Mouse (Mus musculus) embryonic facial prominence, embryonic 13.5 days (tissue): Measurements from ENCODE around the gene Dnajc10. TPM values are rescaled to one million over a fixed set of nuclear protein-coding genes. Genes with fewer than 3 reads are reported as not detected.

Source experiments
- ATAC-seq: fragments of 200-750 bp; cut with Nextera tagmentation; 2 replicates; pipeline ENCODE4 v1.8.0; 2017; ENCODE audit warnings: low read depth; ENCODE audit not compliant: insufficient number of reproducible peaks, insufficient read depth, low FRiP score, low TSS enrichment
- H3K27ac ChIP-seq: fragments of 300-500 bp; sonication (generic); 2 replicates; pipeline ENCODE4 v1.5.1; 2015; ENCODE audit warnings: moderate library complexity, mild to moderate bottlenecking, inconsistent platforms
- H3K27me3 ChIP-seq: fragments of 300-500 bp; sonication (generic); 2 replicates; pipeline ENCODE4 v1.6.1; 2015; ENCODE audit warnings: mild to moderate bottlenecking, inconsistent platforms
- H3K36me3 ChIP-seq: fragments of 300-500 bp; sonication (generic); 2 replicates; pipeline ENCODE4 v1.6.1; 2015; ENCODE audit warnings: mild to moderate bottlenecking, inconsistent platforms
- H3K4me1 ChIP-seq: fragments of 300-500 bp; sonication (generic); 2 replicates; pipeline ENCODE4 v1.6.1; 2015; ENCODE audit warnings: inconsistent platforms
- H3K4me2 ChIP-seq: fragments of 300-500 bp; sonication (generic); 2 replicates; pipeline ENCODE4 v1.6.1; 2015; ENCODE audit warnings: moderate library complexity, mild to moderate bottlenecking, inconsistent platforms
- H3K4me3 ChIP-seq: fragments of 300-500 bp; sonication (generic); 2 replicates; pipeline ENCODE4 v1.5.1; 2015; ENCODE audit warnings: mild to moderate bottlenecking, inconsistent platforms
- H3K9ac ChIP-seq: fragments of 300-500 bp; sonication (generic); 2 replicates; pipeline ENCODE4 v1.6.1; 2015; ENCODE audit warnings: mild to moderate bottlenecking, inconsistent platforms
- H3K9me3 ChIP-seq: fragments of 300-500 bp; sonication (generic); 2 replicates; pipeline ENCODE4 v1.6.1; 2016; ENCODE audit warnings: inconsistent platforms
- WGBS: fragments of 180-500 bp; shearing (Covaris S2); methylation state at CpG from one replicate; pipeline ENCODE4 v1.1.7; 2015; ENCODE audit warnings: mixed read lengths; 5-methylcytosine and 5-hydroxymethylcytosine counted together
- polyA plus RNA-seq: library from polyadenylated mRNA; unstranded; fragments of >200 nt; fragmentation: Nextera tagmentation; extraction: Ambion mirVana; gene quantifications from 2 replicates; pipeline ENCODE4 v1.2.1, GENCODE M21; 2015

Dnajc10 gene
- polyA plus RNA-seq, 1 experiment from 2014 or later, result 83.1 TPM

DNA sequence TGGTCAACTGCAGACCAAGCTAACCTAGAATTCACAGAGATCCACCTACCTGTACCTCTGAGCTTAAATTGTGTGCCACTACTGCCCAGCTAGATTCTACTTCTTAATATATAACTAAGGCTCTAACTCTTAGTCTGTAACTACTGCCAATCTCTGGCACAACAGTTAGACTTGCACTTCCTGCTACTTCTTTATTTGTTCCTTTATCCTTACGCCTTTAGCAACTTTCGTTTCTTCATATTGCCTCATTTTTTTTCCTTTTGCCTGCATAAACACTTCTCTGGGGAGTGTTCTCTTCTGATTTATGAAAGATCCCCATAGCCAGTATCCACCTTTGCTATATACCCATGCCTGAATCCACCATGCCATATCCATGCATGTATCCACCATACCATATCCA lies 11.3 kb upstream of the Dnajc10 start:
- Histone ChIP-seq H3K4me3 (no peak overlapping the region), H3K4me1 (no peaks in the 10 kb centered on the region), H3K27me3 (no peaks in the 10 kb centered on the region), H3K9ac (no peak overlapping the region), H3K27ac (no peak overlapping the region), H3K9me3 (no peaks in the 10 kb centered on the region), H3K36me3 (no peaks in the 10 kb centered on the region), H3K4me2 (no peak overlapping the region)
- 89% methylated on average over 2 of the region's 2 CpGs for WGBS
- no peak for ATAC-seq

DNA sequence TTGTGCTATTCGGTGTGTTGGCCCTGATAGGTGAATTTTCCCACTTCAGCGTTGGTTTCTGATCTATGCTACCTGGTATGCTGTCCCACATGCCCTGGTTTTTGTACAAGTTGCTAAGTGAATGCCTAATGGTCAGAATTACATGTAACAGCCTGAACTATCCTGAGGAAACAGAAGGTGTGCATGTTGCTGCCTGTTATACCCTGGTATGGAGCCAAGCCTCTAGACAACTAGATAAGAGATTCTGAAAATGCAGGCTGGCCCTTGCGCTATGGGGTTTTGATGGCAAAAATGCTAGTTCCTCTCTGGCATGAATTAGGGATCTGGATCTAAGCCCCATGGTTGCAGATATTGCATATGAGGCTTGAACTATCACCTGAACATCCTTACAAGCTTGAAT lies 7.6 kb upstream of the Dnajc10 start:
- Histone ChIP-seq H3K4me2 (no peak overlapping the region), H3K4me3 (no peak overlapping the region), H3K27me3 (no peaks in the 10 kb centered on the region), H3K9me3 (no peaks in the 10 kb centered on the region), H3K27ac (no peak overlapping the region), H3K4me1 (no peaks in the 10 kb centered on the region), H3K36me3 (no peaks in the 10 kb centered on the region), H3K9ac (no peak overlapping the region)
- 83% methylated on average over 3 of the region's 3 CpGs for WGBS
- ATAC-seq, result no peak

DNA sequence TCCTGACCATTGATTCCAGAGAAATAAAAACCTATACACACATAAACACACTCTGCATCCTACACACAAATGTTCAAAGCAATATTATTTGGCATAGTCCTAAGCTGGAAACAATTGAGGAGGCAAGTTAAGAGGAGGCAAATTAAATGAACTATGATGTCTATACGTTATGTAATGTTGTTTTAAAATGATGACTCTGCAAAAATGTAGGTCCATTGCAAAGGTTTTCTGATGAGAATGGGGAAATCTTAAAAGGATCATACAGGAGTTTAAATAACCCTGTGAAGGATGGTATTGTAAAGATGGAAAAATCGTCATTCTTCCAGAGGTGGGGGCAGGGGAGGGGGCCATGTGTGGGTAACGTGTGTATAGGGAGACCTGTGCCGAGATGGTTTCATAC lies 5.5 kb upstream of the Dnajc10 start:
- H3K4me1 ChIP-seq, result no peaks in the 10 kb centered on the region
- no peak overlapping the region for H3K4me2 ChIP-seq
- no peaks in the 10 kb centered on the region for H3K27me3 ChIP-seq
- 68% methylated on average over 4 of the region's 4 CpGs for WGBS
- no peak overlapping the region for H3K9ac ChIP-seq
- H3K36me3 ChIP-seq, result no peaks in the 10 kb centered on the region
- no peaks in the 10 kb centered on the region for H3K9me3 ChIP-seq
- H3K27ac ChIP-seq, result no peak overlapping the region
- ATAC-seq, result no peak
- no peak overlapping the region for H3K4me3 ChIP-seq

DNA sequence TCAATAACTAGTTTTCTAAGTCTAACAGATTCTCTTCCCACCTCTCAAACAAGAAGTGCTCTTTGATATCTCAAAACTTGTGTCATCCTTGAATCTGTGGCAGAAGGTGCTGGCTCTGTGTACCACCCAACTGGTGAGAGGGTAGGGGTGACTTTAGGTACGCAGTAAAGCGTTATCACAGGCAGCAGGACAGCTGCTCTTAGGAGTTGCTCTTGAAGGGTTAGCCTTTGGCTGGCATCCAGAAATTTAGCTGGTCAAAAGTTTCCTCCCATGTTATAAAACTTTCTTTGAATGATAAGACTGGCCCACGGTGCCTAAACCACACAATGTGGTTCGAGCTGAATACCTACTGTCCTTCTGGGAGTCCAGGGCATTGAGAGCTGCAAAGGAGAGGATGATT lies 4.5 kb upstream of the Dnajc10 start:
- 70% methylated on average over 4 of the region's 4 CpGs for WGBS
- no peak overlapping the region for H3K9ac ChIP-seq
- no peak overlapping the region for H3K4me3 ChIP-seq
- no peak overlapping the region for H3K4me2 ChIP-seq
- H3K27me3 ChIP-seq, result no peaks in the 10 kb centered on the region
- H3K4me1 ChIP-seq, result no peaks in the 10 kb centered on the region
- no peaks in the 10 kb centered on the region for H3K36me3 ChIP-seq
- H3K27ac ChIP-seq, result no peak overlapping the region
- no peak for ATAC-seq
- no peaks in the 10 kb centered on the region for H3K9me3 ChIP-seq

DNA sequence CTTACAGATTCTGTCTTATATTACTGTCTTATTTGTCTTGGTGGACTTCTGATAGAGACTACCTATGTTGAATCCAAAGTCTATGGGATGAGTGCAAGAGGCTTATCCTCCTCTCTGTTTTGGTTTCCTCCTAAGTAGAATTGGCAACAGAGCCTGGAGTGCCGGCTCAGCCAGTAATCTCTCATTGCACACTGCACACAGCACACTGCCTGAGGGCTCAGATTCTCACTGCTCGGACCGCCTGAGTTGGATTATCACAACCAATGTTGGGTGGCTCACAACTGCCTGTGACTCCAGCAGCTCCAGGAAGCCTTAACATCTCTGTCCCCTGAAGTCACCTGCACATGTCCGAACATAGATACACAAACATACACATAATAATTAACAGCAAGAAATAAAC lies 3.9 kb upstream of the Dnajc10 start:
- H3K4me2 ChIP-seq, result no peak overlapping the region
- no peak overlapping the region for H3K4me3 ChIP-seq
- 42% methylated on average over 4 of the region's 4 CpGs for WGBS
- no peak overlapping the region for H3K9ac ChIP-seq
- no peak for ATAC-seq
- no peaks in the 10 kb centered on the region for H3K9me3 ChIP-seq
- peaks cover 4% of the 10 kb centered on the region for H3K4me1 ChIP-seq
- H3K36me3 ChIP-seq, result no peaks in the 10 kb centered on the region
- H3K27me3 ChIP-seq, result no peaks in the 10 kb centered on the region
- H3K27ac ChIP-seq, result no peak overlapping the region

DNA sequence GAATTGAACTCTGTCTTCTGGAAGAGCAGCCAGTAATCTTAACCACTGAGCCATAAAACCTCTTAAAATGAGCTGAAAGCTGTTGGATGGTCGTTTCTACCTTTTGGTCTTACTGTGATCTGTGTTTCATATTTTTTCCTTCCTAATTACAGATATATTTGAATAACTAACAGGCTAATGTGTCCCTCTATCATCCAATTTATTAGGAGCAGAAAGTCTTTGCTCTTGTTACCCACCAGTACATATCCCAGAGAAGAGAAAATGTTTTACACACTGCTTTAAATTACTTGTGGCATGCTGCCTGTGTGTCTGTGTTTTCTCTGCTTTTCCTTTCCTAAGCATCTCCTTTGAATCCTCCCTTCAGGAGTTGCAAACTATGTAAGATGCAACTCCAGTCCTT lies 1.1 kb upstream of the Dnajc10 start:
- H3K27ac ChIP-seq, result no peak overlapping the region
- ATAC-seq, result no peak
- no peak overlapping the region for H3K4me3 ChIP-seq
- no peak overlapping the region for H3K4me2 ChIP-seq
- no peaks in the 10 kb centered on the region for H3K27me3 ChIP-seq
- H3K4me1 ChIP-seq, result peaks cover 10% of the 10 kb centered on the region
- no peaks in the 10 kb centered on the region for H3K9me3 ChIP-seq
- H3K9ac ChIP-seq, result no peak overlapping the region
- WGBS, result 60% methylated on average over 1 of the region's 1 CpGs
- H3K36me3 ChIP-seq, result peaks cover 8% of the 10 kb centered on the region; the same call in 1 of the 2 replicates

DNA sequence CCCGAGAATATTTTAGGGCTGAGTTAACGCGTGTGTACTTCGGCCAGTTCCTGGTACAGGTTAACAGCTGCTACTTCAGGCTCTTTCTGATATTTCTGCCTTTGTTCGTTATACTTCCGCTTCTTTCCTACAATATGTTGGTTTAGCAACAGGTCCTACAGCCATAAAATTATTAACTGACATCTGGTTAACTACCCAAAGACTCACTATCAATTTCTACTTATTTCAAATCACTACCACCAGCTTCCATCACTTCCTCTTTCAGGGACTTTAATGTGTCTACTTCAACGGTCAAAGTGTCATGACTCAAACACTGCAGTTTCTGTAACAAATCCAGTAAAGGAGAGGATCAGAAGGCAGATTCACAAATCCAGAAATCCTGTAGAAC lies 418 bp upstream of the Dnajc10 start:
- ATAC-seq, result no peak
- Histone ChIP-seq H3K4me1 (peaks cover 10% of the 10 kb centered on the region), H3K4me3 (peak overlapping the region; percentile 86), H3K27ac (peak overlapping the region; percentile 94; the same call in 1 of the 2 replicates), H3K36me3 (peaks cover 12% of the 10 kb centered on the region), H3K4me2 (peak overlapping the region; percentile 71), H3K9me3 (no peaks in the 10 kb centered on the region), H3K9ac (peak overlapping the region; percentile 96), H3K27me3 (no peaks in the 10 kb centered on the region)
- WGBS, result 50% methylated on average over 7 of the region's 7 CpGs

DNA sequence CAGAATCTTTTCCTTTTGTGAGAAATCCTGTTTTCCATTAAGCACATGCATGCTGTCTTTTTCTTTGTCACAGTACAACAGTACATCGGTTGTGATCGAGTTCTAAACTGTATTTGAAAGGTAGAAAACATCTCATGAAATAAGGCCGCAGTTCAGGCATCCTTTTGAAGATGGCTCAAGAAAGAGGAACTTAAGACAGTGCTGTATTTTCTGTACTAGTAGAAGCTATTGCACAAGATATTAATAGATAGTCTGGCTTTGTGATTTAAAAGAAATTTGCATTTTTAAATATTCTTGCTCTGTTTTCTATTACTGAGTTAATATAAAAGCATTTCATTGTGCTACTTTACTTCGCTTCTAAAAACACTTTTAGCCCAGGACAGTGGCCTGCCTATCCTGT lies 7.6 kb downstream of the Dnajc10 start:
- Histone ChIP-seq H3K4me1 (no peaks in the 10 kb centered on the region), H3K27ac (no peak overlapping the region), H3K9ac (no peak overlapping the region), H3K36me3 (peaks cover 60% of the 10 kb centered on the region), H3K4me2 (no peak overlapping the region), H3K4me3 (no peak overlapping the region), H3K27me3 (no peaks in the 10 kb centered on the region), H3K9me3 (no peaks in the 10 kb centered on the region)
- WGBS, result 90% methylated on average over 4 of the region's 4 CpGs
- no peak for ATAC-seq

DNA sequence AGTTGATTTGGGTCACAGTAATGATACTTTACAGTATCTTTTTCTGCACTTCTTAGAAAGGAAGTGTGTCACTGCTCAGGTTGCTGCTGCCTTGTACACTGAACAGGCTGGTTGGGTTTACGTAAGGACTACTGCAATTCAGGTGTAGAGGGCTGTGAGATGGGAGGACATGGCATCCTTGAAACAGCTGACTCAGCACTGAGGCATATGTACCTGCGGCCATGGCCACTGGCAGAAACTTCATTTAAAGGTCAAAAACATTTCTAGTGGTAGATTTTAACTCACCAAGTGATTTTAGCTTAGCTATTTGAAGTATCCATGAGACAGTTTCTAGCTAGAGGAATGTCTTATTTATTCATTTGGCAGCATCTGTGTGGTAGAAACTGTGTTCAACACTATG lies 10.5 kb downstream of the Dnajc10 start:
- no peaks in the 10 kb centered on the region for H3K4me1 ChIP-seq
- no peak for ATAC-seq
- no peak overlapping the region for H3K4me3 ChIP-seq
- H3K36me3 ChIP-seq, result peaks cover 71% of the 10 kb centered on the region
- no peaks in the 10 kb centered on the region for H3K9me3 ChIP-seq
- no peaks in the 10 kb centered on the region for H3K27me3 ChIP-seq
- H3K27ac ChIP-seq, result no peak overlapping the region
- H3K9ac ChIP-seq, result no peak overlapping the region
- WGBS, result 93% methylated on average over 2 of the region's 2 CpGs
- H3K4me2 ChIP-seq, result no peak overlapping the region

DNA sequence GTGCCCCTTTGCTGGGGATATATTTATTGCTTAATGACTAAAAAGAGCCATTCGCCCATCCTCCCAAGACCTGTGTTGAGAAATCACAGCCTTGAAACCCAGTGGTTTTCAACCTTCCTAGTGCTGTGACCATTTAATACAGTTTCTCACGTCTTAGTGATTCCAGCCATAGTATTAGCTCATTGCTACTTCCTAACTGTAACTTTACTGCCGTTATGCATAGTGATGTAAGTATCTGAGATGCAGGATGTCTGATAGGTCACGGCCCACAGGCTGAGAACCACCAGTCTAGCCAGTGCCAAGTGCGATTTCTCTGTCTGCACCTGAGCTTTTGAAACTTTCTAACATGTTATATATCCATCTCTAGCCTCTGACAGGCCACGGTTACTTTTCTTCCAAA lies 12.0 kb downstream of the Dnajc10 start:
- peaks cover 66% of the 10 kb centered on the region for H3K36me3 ChIP-seq
- ATAC-seq, result no peak
- no peaks in the 10 kb centered on the region for H3K9me3 ChIP-seq
- no peak overlapping the region for H3K4me2 ChIP-seq
- H3K9ac ChIP-seq, result no peak overlapping the region
- H3K27me3 ChIP-seq, result no peaks in the 10 kb centered on the region
- no peak overlapping the region for H3K4me3 ChIP-seq
- 91% methylated on average over 6 of the region's 6 CpGs for WGBS
- H3K27ac ChIP-seq, result no peak overlapping the region
- no peaks in the 10 kb centered on the region for H3K4me1 ChIP-seq

DNA sequence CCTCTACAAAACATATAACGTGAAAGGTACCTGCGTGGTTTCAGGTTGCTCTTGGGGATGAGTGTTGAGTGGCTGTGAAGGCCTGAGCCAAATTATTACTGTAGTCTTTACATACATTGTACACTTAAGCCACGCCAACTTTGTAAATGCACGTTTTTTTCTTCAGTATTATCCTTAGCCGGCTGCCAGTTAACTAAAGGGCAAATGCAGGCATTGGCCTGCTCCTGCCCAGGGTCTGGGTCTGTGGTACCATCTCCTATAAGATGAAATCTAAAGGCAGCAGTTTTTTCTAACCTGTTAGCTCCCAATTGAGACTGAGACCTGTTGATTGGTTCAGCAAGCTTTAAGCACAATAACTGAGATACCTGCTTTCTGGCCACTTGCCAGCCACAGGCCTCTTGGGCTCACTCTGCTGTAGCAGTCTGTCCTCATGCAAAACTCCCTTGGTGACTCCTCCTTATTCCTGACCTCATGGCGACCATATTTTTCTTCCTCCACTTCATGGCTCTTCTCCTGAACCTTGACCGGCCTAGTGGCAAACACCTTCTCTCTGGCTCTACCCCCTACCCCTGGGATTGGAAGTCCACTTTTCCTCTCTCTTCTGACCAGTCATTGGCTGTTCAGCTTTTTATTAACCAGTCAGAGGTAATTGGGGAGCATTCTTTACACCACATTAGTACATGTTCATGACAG lies 13.8 kb downstream of the Dnajc10 start:
- H3K4me3 ChIP-seq, result no peak overlapping the region
- H3K4me1 ChIP-seq, result no peaks in the 10 kb centered on the region
- H3K27me3 ChIP-seq, result no peaks in the 10 kb centered on the region
- WGBS, result 91% methylated on average over 7 of the region's 7 CpGs
- no peak overlapping the region for H3K4me2 ChIP-seq
- no peak overlapping the region for H3K27ac ChIP-seq
- peaks cover 59% of the 10 kb centered on the region for H3K36me3 ChIP-seq
- no peak for ATAC-seq
- H3K9me3 ChIP-seq, result no peaks in the 10 kb centered on the region
- H3K9ac ChIP-seq, result no peak overlapping the region

DNA sequence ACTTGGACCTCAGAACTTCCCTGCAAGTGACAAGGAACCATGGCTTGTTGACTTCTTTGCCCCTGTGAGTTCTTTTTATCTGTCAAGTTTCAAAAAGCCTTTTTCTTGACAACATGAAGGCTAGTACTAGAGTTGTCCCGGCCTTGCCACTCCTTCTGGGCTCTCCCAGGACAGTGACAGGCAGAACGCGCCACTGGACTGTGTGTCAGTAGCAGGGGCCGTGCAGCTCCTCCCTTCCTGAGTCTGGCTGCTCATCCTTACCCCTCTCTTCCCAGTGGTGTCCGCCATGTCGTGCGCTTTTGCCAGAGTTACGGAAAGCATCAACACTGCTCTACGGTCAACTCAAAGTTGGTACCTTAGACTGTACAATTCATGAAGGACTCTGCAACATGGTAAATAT lies 25.3 kb downstream of the Dnajc10 start:
- WGBS, result 97% methylated on average over 9 of the region's 9 CpGs
- H3K36me3 ChIP-seq, result peaks cover 81% of the 10 kb centered on the region
- no peak for ATAC-seq

More for the DNA sequence above, 25.3 kb downstream of the Dnajc10 start:
- no peak overlapping the region for H3K9ac ChIP-seq
- no peaks in the 10 kb centered on the region for H3K9me3 ChIP-seq
- no peak overlapping the region for H3K4me3 ChIP-seq
- H3K4me1 ChIP-seq, result no peaks in the 10 kb centered on the region
- H3K4me2 ChIP-seq, result no peak overlapping the region
- no peaks in the 10 kb centered on the region for H3K27me3 ChIP-seq
- H3K27ac ChIP-seq, result no peak overlapping the region
